Mouse (Mus musculus) adrenal gland, postnatal 36 days (tissue): ENCODE data around the gene Gm10959. TPM values are rescaled to one million over a fixed set of nuclear protein-coding genes. Genes with fewer than 3 reads are reported as not detected.
"Not testable (repeated sequence)": the region's sequence is repeated elsewhere in the genome, so short reads cannot be mapped to it uniquely, and the experiment has no call there.

Experiments
- DNase-seq, 2 experiments: peaks; one replicate each; pipeline ENCODE4 v3.0.0; 2021; ENCODE audit warnings: mixed read lengths in 1 of 2
- long read RNA-seq, 2 experiments: library from polyadenylated mRNA; stranded (forward); transcript quantifications; one replicate each; pipeline ENCODE4 v2.0.0; 2021; ENCODE audit warnings: borderline sequencing depth in 2 of 2
- total RNA-seq, 2 experiments: library from RNA; stranded (reverse); gene quantifications; 2 replicates each; pipeline ENCODE4 v1.2.3; 2021

Gm10959 gene
- not detected for total RNA-seq
- long read RNA-seq, experiment 1: 0 reads
- long read RNA-seq, experiment 2: 0 reads

- no peak for DNase-seq
These were observed at the start of gene Gm10959 for GRCm38 (mm10) chr3:122919260-122919659. Gene Gm10959 (minus strand): TSS chr3:122919360.

- DNase-seq: no peak
These were observed 49.2 kb upstream of the Gm10959 start for GRCm38 (mm10) chr3:122968391-122968790.

GRCm38 (mm10) chr3:122964301-122964700 lies 45.1 kb upstream of the Gm10959 start:
- no peak for DNase-seq

GRCm38 (mm10) chr3:122950129-122950528 lies 31.0 kb upstream of the Gm10959 start:
- no peak for DNase-seq

DNA sequence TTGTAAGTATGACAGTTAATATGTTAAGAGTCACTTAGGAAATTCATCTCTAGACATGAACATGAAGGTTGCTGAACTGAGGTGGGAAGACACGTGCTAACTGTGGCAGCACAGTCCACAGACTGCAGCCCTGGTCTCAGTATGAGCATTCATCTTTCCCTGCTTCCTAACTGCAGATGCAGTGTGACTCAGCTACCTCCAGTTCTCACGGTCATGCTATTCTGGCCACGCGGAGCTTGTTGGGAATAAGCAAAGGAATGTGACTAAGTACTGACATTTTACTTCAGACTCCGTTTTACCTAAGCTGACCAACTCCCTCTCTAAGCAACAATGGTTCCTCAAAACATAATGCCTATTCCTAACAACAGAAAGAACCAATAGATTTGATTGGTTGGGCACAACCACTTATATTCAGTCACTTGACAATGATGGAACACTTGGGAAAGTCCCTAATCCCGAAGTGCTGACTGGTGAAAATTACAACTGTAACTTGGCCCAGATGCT lies 24.3 kb upstream of the Gm10959 start:
- DNase-seq: peak; percentile 51 to 54

DNA sequence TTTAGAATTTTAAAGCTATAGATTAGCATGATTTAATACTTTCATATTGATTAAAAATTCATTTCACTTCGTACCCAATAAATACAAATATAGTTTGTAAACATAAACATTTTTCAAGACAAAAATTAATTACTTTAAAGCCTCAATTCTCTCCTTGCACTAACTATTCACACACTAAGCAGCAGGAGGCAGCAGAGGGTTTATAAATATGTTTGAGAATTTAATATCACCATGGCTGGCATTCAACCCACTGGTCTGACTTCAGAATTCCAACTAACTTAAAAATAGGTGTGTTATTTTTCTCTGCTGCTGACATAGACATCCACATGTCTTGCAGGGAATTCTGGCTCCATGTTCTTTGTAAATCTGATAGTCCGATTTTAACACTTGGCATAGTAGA lies 20.1 kb upstream of the Gm10959 start:
- DNase-seq: peak; percentile 8 to 58

DNA sequence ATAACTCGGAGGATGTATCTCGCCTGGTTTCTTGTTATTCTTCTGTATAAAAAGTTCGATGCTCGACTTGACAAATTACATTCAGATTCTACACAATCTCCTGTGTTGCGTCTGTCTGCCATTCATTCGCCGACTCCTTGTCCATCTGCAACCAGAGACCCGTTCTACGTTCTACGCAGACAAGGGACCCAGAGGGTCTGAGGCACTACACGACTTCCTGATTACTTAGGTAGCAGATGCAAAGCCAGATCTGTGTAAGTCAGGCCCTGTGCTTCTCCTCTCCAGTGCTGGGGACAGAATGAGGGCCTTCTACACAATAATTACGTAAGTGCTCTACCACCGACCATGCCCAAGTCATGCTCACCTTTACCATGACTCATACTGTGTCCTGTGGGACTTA lies 18.0 kb upstream of the Gm10959 start:
- not testable (repeated sequence) for DNase-seq

- DNase-seq: no peak
These were observed 13.3 kb upstream of the Gm10959 start for GRCm38 (mm10) chr3:122932466-122932865.

- no peak for DNase-seq
These were observed 10.6 kb upstream of the Gm10959 start for GRCm38 (mm10) chr3:122929723-122930122.

GRCm38 (mm10) chr3:122924009-122924914 lies 5.1 kb upstream of the Gm10959 start, which contains the start of gene 1810037I17Rik:
Gene 1810037I17Rik (plus strand): TSS chr3:122924203.
- peak; percentile 99 for DNase-seq

DNA sequence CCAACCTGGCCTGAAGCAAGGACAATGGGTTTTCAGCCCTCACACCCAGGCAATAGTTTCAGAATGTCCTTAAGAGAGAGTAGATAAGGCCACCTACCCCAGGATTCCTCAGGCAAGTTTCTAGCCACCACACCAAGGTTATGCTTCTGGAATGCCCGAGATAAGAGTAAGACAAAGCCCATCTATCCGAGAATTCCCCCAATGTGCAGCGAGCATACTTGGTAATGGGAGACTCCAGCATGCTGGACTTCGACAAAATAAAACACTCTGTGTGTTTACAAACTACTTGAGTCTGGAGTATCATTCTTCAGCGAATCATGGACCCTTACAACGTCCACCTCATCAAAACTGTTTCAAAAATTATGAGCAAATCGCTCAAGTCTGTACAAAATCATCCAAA lies 4.0 kb upstream of the Gm10959 start:
- no peak for DNase-seq

DNA sequence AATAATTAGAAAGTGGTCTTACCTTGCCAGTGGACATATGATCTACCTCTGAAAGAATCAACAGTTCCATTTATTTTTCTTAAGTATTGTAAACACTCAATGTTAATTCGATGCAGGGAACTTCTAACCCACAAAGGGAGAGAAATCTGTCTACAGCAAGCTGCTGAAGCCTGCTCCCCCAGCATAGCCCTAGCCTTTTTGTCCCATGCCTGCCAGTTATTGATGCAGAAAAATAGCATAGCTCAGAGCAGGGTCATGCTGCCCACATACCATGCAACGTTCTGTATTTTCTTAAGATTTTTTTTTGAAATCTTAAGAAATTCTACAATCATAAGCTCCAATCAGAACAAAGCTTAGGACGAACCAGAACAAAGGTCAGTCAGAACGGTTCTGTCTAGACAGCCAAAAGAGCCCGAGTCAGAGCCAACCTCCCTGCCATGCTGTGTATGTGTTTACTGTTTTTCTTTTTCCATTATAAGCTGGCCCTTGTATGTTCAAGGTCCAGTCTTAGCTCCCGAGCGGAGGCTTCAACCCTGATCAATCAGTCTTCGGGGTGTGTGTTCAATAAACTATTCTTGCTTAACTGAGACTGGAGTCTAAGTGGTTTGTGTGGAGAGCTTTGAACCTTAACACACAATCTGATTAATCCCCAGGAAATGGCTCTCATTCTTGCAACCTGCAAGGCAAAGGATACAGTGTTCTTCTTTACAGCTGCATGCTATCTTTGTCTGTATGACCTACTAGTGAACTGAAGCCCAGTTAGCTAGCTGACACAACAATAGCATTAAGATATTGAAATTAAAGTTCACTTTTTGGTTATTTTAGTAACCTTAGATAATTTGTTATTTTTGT lies 2.7 kb upstream of the Gm10959 start:
- no peak for DNase-seq

- DNase-seq: no peak
These were observed 1.6 kb upstream of the Gm10959 start for GRCm38 (mm10) chr3:122920572-122921435.

GRCm38 (mm10) chr3:122918672-122919071 lies 488 bp downstream of the Gm10959 start:
- DNase-seq: no peak

- no peak for DNase-seq
These were observed 2.9 kb downstream of the Gm10959 start for GRCm38 (mm10) chr3:122916191-122916680.

DNA sequence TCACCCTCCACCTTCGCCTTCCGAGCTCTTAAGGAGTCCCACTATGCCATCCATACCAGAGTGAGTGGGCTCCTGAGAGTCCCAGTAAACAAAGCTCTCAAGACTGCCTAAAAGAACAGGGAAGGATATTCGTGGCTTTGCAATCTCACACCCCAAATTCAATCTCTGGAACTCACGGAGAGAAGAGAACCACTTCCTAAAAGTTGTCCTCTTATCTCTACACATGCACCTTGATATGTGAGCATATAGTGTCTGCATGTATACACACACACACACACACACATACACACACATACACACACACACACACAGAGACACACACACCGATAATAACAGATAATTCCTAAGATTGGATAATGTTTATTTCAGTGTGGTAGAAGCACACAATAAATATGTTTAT lies 3.7 kb downstream of the Gm10959 start:
- DNase-seq: no peak

DNA sequence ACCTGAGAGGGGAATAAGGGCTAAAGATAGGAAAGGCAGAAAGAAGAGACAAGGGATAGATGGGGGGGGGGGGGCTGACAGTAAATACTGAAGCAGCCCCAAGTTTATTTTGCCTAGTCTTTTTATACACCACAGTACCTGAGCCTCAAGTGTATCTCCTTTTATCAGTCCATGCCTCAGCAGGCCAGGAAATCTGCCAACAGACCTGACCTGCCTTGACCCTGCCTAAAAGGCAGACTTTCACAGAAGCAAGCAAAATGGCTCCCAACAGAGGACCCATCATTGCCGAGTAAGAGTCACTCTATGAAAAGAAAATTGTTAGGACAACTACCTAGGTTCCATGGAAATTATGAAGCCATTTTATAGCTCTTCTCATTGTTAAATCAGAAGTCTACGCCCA lies 11.3 kb downstream of the Gm10959 start:
- DNase-seq: peak; percentile 48 to 50

DNA sequence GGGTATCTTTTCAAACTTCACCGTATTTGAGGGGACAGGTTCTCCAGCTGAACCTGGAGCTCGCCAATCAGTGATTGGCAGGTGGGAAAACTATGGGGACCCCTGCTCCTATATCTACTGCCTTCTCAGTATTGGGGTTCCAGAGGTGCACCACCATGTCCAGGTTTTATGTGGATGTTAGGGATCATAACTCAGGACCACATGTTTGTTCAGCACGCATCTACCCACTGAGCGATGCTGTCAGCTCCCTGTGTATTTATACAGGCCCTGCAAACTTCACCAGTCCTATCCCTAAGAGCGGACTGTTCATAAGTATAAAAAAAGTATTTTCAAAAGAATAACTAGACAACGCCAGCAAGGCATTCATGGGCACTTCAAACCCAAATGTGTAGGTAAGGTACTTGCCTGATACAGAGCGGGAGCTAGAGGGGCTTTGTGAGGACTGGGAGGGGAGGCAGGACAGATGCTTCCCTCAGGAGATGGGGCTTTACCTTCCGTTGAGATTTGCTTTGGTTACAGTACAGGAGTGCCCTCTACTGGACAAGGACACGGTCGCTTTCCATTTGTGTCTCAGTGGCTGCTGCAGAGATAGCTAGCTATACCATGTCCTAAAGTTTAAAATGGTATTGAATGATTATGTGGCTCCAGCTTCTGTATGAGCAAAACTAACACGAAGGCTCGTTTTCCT lies 15.3 kb downstream of the Gm10959 start:
- DNase-seq: peak; percentile 34 to 41

DNA sequence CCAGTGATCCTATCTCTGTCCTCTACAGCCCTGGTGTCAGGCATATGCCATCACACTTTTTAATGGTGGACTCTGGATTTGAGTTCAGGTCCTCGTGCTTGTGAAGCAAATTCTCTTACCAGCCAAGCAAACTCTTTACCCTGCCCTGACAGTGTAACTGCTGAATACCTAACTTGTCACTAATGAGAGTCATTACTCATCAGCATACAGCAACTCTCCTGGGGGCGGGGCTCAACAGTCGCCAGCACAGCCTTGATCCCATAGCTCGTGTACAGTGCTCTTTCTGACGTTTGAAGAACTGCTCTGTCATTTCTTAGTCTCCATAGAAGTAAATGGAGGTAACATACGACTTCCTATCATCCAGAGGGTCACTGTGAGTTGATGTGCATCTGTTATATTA lies 20.9 kb downstream of the Gm10959 start:
- peak; percentile 6 to 13 for DNase-seq

DNA sequence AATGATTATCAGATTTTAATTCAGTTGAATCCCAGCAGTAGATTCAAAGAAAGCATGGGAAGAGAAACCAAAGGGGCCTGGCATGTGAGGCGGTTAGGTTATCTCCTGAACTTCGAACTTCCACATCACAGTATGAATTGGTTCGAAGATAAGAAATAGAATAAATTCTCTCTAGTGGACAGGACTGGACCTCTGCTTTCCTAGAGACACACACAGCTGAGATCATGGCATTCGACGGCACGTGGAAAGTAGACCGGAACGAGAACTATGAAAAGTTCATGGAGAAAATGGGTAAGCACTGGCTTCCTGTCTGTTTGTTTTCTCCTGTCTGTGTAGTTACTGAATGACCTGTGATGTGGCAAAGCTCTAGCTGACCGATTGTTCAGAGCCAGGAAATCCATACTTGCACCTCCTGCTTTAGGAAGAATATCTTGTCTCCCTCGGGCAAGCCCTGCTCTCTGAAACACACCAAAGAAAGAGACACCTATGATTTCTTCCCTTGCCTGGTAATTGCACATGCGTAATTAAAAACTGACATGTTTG lies 23.9 kb downstream of the Gm10959 start:
- no peak for DNase-seq
